Mouse (Mus musculus) testis, postnatal 10 days (tissue): ENCODE results near the gene Scg5.

ENCODE experiments used
- DNase-seq: peaks from one replicate; pipeline ENCODE4 v3.0.0; 2021; ENCODE audit warnings: low spot score

The Scg5 gene

DNA sequence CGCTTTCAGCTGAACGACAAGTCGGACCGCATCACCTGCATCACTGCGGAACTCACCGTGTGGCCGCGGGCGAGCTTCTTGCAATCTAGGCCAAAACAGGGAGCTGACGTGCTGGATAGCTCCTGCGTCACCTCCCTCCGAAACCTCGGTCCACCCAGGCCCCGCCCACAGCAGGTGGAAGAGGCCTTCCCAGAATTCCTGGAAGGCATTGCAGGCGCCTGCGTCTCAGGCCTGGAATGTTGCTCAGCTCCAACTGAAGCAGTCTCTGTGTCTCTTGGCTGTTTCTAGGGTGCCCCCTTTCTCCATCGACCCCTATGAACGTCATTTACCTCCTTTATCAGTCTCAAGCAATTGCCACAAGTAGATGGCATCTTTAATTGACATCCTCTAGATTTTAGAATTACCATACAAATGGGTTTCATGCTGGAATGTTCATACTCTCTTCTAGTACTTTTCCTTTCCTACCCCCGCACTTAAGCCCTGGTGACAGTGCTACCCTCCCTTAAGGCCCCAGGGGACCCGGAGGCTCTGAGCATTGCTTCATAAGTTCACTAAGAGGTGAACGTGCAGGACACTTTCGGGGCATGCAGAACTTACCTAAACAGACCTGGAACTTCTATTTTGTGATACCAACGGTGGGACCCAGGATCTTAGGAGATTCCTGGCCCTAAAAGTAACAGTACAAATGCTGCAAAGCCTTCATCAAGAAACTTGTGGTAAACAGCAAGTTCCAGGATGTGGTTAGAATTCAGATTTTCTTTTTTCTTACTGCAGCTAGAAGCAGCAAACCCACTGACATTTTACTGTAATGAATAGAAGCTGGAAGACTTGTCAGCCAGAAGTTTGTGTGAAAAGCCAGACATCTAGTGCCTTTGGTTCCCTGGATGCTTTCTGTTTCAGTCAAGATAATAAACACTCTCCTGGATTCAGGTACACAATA lies at the start of gene Scg5:
Gene Scg5, minus strand, starts transcription at position 179 of the 940 bp plus-strand sequence.
- peak; percentile 79 for DNase-seq

DNA sequence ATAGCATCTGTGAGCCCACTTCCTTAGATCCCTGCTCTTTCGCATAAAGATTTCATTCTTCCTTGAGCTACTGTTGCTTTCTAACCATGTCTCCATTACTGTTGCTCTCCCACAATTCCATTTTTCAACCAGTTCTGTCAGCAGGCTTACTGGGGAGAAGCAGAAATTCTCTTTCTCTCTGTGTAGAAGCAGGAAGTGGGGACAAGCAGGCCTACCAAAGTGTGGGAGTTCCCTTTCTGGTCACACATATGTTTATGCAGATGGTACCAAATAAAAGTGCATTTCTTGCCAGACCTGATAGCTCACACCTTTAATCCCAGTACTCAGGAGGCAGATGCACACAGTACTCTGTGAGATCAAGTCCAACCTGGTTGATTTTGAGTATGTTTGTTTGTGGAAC lies 41.2 kb upstream of the Scg5 start:
- DNase-seq: no peak

- DNase-seq: no peak
Measured at GRCm38 (mm10) chr2:113868404-113868803, 39.5 kb upstream of the Scg5 start.

DNA sequence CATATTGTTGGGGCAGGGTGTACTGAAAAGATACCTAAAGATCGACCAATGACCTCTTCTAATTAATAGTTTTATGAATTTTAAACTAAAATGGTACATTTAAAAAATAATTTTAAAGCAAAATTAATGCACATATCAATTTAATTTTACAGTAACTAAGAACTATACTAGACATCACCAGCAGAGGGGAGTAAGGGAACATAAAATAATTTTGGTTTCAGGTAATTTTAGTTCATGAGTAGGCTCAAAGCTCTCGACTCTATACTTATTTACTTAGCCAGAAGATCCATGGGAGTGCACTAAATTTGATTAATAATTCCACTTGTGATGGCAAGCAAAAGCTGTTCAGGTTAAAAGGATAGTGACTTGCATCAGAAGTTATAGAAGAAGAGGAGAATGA lies 37.2 kb upstream of the Scg5 start:
- DNase-seq: no peak

GRCm38 (mm10) chr2:113849141-113849540 lies 20.2 kb upstream of the Scg5 start:
- DNase-seq: no peak

- DNase-seq: peak; percentile 92
Measured at GRCm38 (mm10) chr2:113848245-113849121, 19.6 kb upstream of the Scg5 start, which contains the start of gene Arhgap11a. Arhgap11a (minus strand) TSS chr2:113848661.

DNA sequence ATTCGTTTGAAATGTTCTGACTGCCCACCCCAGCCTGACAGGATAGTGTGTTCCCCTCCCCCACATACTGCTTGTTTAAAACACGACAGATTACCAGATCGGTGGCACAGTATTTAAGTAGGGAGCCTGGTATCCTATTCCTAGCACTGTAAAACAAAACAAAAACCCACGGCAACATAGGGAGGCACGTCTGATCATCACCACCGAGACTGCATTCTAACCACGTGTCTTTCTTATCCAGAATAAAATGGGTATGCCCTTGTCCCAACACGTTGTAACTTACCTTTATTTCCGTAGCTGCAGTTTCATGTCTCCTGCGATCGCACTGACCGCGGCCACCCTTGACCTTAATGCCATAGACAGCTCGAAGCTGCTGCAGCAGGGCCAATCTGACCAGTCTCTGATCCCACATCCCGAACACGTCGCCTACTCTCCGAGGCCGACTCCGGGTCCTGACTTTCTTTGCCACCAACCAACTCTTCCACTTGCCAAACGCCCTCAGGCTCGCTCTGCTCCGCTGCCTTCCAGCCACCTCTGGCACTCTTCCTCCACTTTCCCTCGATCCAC lies 18.8 kb upstream of the Scg5 start:
- DNase-seq: peak; percentile 47

DNA sequence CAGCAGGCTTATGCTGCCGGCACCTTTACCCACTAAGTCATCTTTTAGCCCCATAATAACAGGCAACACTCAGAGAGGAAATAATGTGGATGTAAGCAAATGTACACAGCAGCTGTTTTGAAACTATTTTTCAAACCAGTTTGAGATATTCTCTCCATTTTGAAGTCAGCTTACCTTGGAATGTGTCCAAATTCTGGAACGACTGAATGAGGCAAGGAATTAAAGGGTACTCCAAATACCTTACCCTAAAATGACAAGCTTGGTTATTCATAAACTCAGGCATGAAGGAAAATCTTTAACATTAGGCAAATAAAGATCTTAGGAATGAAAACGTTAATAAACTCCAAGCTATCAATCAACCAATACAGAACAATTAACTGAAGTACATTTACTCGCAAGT lies 16.2 kb upstream of the Scg5 start:
- DNase-seq: no peak

DNA sequence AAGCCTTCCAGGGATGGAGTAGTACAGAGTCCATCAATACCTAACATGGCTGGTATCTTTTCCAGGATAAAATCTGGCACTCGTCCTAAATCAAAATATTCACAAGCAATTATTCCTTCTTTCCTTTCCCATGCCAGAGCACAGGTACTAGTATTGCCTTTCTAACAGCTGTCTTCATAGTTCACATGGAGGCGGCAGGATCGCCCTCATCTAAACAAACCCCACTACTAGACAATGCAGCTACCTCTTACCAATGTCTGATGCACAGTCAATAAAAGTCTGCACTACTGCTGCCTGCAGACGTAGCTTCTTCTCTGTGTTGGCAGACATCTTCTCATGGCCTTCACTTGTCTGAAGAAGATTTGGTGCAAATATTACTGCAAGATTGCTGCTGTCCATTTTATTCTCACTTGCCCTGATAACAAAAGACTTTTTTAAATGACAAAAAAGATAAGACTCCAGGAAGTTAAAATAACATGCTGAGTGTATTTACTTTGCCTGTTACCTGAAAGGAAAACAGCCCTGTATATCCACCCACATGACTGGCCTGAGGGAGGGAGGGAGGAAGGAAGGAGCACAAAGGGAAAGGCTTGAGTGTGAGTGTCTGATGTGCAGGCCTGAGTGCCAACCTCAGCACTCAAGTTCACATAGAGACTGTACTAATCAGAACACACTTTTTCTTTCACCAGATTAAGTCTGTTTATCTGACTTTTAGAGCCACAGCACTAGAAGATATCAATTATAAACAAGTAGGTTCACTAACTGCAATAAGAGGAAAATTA lies 12.9 kb upstream of the Scg5 start:
- no peak for DNase-seq

- no peak for DNase-seq
Measured at GRCm38 (mm10) chr2:113839488-113839887, 10.6 kb upstream of the Scg5 start.

- DNase-seq: no peak
Measured at GRCm38 (mm10) chr2:113835219-113835618, 6.3 kb upstream of the Scg5 start.

GRCm38 (mm10) chr2:113828086-113828942 lies 607 bp downstream of the Scg5 start:
- no peak for DNase-seq

GRCm38 (mm10) chr2:113823909-113824308 lies 5.0 kb downstream of the Scg5 start:
- DNase-seq: no peak

DNA sequence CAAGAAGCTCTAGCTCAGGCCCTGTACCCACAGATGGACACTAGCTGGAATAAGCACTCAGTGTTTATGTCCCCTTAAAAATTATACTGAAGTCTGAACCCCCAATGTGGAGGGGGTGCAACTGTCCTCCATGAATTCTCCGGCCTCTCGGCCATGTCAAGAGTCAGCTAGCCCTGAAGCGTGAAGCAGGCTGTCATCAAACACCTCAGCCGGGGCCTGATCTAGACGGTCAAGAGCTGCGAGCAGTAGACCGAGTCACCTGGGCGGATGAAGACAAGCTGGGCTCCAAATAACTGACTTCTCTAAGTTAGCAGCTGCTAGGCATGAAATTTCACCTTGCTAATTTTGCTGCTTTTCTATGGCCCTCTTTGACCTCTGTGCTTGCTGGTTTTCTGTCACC lies 6.6 kb downstream of the Scg5 start:
- DNase-seq: no peak

DNA sequence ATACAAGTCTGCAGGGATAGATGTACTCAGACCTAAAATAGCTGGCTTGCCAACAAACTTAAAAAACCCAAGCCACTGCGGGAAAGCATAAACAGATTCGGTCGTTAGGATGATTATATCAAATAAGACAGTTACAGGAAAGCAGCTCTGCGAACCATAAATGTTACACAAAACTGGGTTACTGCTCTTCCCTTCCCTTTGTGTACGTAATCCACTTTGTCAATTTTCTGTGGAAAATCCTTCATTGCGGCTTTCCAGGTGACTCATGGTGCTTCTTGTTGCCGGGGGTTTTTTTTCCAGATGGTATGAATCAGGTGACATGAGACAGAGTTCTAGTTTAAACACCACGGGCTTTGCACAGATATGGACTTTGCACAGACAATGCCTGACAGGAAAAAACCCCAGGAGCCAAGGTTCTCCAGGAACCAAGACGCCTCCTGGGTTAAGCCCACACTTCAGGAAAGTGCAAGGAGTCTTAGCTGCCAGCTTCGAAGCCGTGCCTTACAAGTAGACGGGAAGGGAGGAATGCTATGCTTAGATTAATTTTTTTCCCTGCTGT lies 7.7 kb downstream of the Scg5 start:
- DNase-seq: no peak

- DNase-seq: no peak
Measured at GRCm38 (mm10) chr2:113820117-113820516, 8.8 kb downstream of the Scg5 start.

- no peak for DNase-seq
Measured at GRCm38 (mm10) chr2:113817681-113818606, 11.0 kb downstream of the Scg5 start.

- DNase-seq: peak; percentile 88
Measured at GRCm38 (mm10) chr2:113807640-113808039, 21.3 kb downstream of the Scg5 start.
